Mouse (Mus musculus) lung, postnatal 0 days (tissue): ENCODE measurements at regions not wholly inside any gene's neighbourhood (a gene's known extent, or its start where the extent isn't known, plus 50 kb on each side); places are given as distances from the start of the nearest gene placed in this dataset.
A peak's percentile ranks its signal among the peaks of the same experiment; 100 is the strongest.

Experiments
- CTCF ChIP-seq: IDR thresholded peaks from 2 replicates; pipeline ENCODE4 v1.5.1; 2016; ENCODE audit warnings: antibody characterized with exemption, mild to moderate bottlenecking
- EP300 ChIP-seq: IDR thresholded peaks from 2 replicates; pipeline ENCODE4 v1.6.1; 2016; ENCODE audit warnings: antibody characterized with exemption, mild to moderate bottlenecking, control low read depth

DNA sequence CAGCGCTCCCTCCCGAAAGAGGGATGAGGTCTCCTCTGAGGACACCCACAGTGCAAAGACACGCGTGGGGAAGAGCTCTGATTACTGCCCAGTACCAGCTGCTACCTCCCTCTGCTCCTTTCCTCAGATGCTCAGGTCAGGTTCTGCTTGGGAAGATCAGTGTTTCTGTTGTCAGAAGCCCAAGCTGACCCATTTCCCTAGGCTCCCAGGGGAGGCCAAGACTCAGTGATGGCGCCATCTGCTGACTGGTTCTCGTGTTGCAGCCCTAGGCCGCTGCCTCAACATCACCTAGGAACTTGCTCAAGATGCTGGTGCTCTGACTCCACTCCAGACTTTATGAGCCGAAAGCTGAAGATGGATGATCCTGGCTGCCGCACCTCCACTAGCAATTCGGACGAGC lies 52.4 kb upstream of the Gramd1b start:
- peak; percentile 83 for TF ChIP-seq CTCF
- TF ChIP-seq EP300, result no peak
